Mouse (Mus musculus): ENCODE results near the gene Asphd2.

The Asphd2 gene

DNA sequence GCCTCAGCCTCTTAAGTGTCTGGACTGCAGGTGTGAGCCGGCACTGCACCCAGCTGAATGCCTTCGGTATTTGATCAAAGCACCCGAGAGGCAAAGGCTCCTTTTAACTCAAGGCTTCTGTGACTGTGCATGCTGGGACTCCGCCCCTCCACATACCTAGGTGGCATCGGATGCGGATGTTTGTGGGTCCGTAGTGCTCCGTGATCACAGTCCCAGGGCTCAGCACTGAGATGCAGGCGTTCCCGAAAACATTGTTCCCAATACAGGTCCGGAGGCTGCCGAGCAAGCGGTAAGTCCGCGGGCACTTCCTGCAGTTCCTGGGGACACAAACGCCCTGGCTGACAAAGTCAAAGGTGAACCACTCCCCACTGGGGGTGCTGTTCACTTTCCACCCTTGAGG, 3.7 kb downstream of the Asphd2 start:
- no peak for DNase-seq (ENCODE audit: low spot score)

DNA sequence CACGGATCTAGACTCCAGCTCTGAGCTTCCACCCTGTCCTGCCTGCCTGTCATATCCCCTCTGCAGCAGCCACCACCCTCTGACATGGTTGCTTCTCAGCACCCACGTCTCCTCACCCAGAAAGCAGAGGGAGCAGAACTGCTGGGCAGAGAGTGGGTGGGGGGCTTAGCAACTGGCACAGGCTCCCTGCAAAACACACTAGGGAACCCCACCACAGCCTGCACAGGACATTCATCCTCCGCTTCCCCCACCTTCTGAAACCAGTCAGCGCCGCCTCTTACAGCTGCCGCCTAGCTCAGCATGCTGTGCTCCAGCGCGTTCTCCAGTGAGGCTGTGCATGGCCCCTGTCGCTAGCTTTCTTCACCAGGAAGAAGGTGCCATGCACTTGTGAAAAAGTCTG, 5.3 kb downstream of the Asphd2 start:
- no peak for DNase-seq (ENCODE audit: low spot score)

DNA sequence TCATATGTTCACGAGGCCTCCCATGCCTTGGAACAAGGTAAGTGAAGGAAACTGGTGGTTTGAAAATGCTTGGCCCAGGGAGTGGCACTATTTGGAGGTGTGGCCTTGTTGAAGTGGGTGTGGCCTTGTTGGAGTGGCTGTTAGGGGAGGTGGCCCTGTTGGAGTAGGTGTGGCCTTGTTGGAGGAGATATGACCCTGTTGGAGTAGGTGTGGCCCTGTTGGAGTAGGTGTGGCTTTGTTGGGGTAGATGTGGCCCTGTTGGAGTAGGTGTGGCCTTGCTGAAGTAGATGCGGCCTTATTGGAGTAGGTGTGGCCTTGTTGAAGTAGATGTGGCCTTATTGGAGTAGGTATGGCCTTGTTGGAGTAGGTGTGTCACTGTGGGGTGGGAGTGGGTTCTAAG, 8.7 kb downstream of the Asphd2 start:
- DNase-seq (ENCODE audit: low spot score): no peak

DNA sequence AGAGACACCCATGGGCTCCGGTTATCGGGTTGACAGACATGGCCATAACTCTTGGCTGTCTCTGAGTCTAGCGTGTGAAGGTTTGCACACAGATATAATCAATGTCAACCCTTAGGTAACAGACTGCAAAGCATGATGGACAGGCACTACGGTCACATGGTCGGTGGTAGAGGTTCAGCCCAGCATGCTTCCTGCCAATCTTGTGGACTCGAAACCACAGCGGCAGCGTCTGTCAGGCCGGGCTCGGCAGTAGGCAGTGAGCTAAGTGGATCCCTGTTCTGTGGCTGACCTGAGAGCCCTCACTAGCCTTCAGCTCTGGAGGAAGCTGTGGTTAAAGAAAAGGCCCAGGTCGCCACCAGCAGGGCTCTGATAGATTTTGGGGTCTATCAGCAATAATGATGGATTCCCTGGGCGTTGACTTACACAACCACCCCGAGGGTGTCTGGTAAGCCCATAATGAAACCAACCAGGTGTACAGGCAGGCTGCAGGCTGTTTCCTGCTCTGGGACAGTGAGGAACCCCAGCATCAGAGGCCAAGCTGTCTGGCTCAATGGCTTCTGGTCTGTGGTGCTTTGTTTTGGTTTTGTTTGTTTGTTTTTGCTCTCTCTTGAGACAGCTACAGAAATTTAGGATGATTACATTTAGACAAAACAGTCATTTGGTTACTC, 9.7 kb downstream of the Asphd2 start:
- no peak for DNase-seq (ENCODE audit: low spot score)

DNA sequence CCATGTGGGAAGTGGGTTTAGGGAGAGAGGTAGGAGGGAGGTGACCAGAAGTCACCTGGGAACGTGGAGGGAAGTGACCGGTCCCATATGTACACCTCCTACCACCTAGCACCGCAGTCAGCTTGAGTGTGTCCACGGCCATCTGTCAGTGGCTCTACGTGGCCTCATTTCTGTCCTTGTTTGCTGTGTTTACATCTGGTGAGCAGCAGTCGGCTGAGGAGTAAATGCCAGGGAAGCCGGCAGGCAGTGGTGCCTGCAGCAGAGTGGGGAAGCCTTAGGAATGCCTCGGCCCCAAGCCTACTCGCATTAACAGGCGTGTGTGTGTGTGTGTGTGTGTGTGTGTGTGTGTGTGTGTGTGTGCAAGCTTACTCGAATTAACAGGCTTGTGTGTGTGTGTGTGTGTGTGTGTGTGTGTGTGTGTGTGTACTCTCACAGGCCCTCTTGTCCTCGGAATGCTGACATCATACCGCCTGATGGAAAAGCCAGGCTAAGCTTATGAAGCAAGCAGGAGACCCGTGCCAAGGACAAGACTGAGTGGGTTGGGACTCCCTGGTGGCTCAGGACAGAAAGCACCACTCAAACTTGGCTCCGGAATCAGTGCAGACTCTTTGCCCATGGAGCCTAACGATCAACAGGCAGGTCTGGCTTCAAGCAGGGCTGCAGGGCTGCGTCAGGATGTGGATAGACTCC, 11.9 kb downstream of the Asphd2 start:
- DNase-seq (ENCODE audit: low spot score): no peak

DNA sequence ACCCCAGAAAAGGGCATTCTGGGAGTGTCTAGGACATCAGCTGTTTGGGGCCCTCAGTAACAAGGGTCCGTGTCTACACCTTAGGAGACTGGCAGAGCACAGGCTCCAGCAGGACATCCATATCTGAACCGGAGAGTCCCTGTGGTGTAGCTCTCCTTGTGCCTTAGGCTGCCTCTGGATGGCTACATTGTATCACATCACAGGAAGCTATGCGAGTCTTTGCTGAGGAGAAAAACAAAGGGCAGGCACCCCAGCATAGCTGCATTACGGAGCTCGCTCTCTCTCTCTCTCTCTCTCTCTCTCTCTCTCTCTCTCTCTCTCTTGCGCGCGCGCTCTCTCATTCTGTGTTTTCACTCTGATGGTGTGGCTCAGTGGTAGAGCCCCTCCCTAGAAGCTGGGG, 12.6 kb downstream of the Asphd2 start:
- no peak for DNase-seq (ENCODE audit: low spot score)

DNA sequence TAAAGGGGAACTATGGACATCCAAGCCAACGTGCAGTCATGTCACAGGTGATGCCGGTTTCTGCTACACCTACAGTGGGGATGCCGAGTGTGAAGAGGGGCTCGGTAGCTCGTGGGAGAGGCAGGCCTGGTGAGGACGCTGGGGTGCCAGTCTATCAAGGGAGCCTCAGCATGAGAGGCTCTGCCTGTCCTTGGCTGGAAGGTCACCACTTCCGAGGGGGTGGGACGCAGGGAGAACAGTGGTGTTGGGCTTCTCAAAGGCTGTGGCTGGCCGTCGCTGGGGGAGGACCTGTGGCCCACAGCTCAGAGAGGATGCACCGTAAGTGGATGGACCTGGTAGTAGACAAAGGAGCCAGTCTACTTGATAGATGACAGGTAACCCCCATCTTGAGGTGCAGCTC, 13.5 kb downstream of the Asphd2 start:
- DNase-seq (ENCODE audit: low spot score): no peak

DNA sequence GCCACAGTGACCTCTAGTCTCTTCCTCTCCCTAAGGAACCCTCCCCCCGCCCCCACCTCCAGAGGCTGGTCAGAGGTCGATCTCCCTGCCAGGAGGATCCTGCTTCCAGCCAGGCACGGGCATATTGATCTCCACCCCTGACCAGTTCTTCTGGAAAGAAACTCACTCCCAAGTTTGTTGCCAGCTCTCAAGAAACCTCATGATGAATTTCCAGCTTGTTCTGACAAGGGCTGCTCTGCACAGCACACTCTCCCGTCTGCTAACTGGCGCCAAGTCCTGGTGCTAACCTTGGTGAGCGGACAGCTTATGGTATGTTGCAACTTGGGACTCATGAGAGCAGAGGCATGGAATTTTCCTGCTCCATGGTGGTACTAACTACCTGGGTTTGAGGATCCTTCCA, 15.9 kb downstream of the Asphd2 start:
- no peak for DNase-seq (ENCODE audit: low spot score)

DNA sequence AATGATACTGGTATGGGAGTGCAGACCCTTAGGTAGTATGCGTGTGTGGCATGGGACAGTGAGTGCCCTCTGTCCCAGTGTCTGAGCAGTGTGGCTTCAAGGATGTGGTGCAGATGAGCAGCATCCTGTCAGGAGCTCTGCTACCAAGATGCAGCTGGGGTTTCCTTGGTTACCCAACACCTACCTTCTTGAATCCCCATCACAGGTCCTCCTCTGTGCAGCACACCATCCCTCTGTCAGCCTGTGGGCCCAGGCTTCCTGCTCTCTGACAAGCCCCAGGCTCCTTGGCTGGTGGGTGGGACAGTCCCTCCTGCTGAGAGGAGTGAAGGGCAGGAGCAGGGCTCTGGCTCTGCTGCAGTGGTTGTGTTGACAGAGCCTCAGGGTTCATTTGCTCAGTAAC, 17.3 kb downstream of the Asphd2 start:
- no peak for DNase-seq (ENCODE audit: low spot score)

DNA sequence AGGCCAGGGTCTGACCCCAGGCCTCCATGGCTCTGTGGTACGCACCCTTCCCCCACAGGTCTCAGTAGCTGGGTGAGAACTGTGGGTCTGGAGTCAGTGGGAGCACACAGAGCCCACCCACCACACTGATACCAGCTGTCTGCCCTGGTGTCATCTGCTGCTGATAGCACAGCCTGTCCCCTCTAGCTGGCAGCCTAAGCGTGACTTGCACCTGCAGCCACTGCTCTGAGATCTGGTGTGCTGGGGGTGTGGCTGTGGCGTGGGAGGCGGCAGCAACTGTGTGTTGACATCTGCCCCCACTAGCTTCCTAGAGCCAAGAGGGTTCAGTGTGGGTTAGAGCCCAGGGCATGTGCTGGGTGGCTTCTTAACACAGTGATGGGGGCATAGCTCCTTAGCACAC, 18.6 kb downstream of the Asphd2 start:
- no peak for DNase-seq (ENCODE audit: low spot score)

DNA sequence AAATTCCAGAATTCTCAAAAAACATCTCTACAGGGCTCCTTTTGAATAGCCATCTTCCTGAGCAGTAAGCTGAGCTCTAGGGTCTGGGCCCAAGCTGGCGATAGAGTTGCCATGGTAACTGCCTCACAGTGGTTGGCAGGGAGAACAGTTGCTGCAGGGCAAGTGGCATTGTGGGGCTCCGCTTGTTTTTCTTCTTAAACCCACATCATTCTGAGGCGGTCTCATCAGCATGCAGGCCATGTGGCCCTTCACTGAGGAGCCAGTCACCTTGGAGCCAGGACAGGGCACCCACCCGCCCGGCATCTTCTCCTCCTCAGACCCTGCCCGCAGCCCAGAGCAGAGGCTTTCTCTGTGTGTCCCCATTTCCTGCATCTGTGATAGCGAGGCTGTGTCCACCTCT, 22.7 kb downstream of the Asphd2 start:
- no peak for DNase-seq (ENCODE audit: low spot score)

DNA sequence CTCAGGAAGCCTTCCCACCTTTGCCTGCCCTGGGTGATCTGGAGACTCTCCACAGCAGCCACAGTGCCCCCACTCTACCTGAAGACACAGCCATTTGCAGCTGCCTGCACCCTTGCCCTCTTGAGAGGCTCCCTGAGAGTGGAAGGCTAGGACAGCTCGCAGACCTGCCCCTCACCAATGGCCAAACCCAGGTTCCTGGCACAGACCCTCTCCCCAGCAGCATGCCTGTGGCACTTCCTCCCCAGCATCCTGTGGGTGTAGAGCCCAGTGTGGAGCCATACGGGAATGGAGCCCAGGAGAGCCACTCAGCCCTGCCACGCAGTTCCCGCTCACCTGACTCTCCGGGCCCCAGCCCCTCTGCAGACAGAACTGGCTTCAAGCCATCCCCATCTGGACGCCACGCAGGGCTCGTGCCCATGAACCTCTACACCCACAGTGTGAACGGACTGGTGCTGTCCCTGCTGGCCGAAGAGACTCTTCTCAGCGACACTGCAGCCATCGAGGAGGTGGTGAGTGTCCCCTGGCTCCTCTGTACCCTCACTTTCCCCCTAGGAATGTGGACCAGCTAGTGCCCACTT, 24.3 kb downstream of the Asphd2 start:
- DNase-seq (ENCODE audit: low spot score): no peak

DNA sequence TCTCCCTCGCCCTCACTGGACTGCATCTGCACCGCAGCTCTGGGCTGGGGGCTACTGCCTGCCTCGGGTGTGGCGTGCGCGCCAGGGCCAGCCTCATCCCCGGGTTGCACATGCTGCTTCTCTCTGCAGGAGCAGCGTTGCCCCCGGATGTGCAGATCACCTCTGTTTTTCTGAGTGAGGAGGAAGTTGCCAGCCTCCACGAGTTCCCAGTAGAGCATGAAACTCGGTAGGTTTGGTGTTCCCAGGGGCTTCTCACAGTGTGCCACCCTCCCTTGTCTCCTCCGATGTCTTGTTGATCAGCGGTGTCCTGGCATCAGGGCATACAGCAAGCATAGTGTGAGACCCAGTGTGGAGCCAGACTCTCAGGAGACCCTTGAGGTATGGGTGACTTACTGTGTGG, 25.3 kb downstream of the Asphd2 start:
- DNase-seq (ENCODE audit: low spot score): no peak

DNA sequence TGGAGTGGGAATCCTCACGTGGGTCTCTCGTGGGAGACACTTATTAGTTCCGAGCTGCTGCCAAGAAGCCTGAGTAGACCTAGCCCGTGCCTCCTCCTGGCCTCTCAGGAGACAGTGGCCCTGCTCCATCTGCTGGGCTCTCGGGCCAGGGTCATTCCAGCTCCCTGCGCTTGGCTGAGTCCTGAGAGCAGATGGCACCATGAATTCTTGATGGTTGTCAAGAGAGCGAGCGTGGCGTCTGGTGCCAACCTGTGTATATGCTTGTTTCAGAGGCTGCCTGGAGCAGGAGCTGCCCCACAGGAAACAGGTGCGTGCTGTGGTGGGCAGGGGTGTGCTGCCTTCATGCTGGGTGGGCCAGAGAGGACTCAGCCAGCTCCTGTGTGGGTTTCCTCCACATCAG, 26.0 kb downstream of the Asphd2 start:
- DNase-seq (ENCODE audit: low spot score): no peak

DNA sequence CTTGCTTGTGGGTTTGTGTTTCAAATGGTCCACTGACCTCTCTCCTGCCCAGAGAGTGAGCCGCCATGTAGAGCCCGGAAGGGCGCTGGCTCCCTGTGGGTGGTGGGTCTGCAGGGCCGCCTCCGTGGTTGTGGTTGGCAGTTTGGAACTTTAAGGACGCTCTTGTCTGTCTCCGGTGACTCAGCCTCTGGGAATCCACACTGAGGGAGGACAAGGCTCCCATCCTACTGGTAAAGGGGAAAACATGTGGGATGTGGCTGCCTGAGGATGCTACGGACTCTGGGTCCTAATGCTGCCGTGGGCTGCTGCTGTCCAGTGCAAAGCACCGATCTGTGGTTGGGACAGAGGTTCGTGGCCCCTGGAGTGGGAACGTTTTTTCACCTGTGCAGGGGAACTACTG, 26.7 kb downstream of the Asphd2 start:
- no peak for DNase-seq (ENCODE audit: low spot score)

DNA sequence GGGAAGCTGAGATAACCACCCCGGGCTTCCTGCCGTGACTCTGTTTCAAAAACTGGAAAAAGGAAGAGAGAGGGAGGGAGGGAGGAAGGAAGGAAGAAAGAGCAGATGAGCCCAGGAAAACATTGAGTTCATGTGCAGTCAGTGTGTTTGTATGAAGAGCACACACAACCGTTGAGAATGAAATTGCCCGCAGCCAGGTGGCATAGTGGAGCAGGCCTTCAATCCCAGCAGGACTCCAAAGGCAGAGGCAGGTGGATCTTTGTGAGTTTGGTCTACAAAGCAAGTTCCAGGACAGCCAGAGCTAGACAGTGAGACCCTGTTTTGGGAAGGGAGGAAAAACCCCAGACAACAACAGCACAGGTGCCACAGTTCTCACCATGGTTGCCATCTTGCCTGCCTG, 27.3 kb downstream of the Asphd2 start:
- no peak for DNase-seq (ENCODE audit: low spot score)

DNA sequence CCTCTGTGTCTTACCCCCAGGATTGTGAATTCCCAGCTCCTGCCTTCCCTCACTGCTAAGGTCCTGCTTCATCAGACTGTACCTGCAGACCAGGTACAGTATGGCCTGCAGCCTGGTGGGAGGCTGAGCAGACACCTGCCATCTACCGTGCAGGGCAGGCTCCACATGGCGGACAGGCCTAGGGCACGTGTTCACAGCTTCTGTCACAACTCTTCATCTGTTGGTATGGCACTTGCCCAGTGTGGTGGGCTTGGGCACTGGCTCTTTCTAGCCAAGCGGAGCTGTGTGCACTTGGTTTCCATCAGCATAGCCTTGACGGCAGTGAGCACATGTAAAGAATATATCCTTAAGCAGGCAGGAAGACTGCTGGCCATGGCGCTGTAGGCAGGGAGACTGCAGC, 27.8 kb downstream of the Asphd2 start:
- DNase-seq (ENCODE audit: low spot score): no peak

DNA sequence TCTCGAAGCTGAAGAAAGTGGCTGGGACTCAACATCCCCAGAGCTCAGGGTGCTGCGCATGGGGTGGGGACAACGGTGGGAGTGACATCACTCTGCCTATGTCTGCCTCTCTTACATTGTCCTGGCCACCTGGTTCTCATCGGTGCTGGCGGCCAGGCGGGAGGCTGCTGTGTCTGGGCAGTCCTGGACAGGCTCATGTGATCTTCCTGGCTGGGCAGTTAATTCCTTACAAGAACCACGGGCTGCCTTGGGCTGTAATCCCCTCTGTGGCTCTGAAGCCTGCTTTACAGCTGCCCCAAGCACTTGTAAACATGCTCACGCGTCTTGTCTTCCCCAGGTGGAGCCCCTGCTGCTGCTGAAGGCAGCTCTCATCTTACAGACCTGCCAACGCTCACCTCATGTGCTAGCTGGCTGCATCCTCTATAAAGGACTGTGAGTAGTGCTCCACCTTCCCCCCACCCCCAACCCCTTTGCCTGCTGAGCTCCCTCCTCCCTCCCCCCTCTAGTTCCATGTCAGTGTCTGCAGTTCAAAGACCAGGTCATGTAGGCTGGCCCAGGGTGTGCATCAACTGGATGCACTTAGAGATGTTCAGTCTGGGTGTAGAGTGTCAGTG, 30.4 kb downstream of the Asphd2 start:
- no peak for DNase-seq (ENCODE audit: low spot score)

DNA sequence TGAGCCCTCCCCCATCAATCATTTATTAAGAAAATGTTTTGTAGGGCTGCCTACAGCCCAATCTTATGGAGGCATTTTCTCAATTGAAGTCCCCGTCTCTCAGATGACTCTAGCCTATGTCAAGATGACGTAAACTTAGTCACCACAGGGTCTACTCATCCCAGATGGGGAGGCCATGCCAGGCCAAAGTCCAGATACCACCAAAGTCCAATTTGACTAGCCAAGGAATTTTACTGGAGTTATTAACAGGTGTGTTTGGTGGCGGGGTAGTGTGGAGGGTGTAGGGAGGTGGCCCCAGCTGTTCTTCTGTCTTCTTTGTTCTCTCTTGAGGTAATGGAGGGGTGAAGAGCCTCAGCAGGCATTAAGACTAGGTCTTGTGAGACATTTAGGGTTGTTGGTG, 34.6 kb downstream of the Asphd2 start:
- DNase-seq (ENCODE audit: low spot score): no peak

DNA sequence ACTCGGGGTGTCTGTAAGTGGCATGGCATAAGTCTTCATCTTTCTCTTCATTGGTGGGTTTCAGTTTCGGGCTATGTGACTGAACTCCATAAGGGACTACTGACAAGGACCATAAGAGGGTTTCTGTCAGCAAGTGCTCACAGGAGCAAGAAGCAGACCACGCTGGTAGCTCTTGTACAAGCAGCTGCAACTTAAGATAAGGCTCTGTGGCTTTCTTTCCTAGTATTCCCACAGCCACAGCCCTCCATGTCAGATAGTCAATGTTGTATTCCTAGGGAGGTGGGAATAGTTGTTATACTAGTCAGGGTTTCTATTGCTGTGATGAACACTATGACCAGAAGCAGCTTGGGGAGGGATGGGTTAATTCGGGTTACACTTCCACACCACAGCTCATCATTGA, 35.1 kb downstream of the Asphd2 start:
- no peak for DNase-seq (ENCODE audit: low spot score)

DNA sequence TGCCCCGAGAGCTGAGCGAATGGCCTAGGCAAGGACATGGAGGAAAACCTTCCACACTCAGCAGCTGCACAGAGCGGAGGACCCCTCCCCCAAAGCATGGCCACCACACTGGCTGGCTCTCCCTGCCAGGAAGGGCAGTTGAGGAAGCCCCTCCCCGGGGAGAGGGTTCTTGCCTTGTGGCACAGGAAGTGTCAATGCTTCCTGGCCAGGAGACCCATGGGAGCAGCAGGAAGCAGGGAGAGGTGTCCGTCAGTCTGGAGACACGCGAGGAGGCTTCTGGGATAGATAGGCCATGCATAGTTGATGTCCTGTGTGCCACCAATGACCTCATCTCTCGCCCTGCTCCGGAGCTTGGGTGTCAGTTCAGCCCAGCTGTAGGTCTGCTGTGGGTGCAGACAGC, 38.3 kb downstream of the Asphd2 start:
- no peak for DNase-seq (ENCODE audit: low spot score)

DNA sequence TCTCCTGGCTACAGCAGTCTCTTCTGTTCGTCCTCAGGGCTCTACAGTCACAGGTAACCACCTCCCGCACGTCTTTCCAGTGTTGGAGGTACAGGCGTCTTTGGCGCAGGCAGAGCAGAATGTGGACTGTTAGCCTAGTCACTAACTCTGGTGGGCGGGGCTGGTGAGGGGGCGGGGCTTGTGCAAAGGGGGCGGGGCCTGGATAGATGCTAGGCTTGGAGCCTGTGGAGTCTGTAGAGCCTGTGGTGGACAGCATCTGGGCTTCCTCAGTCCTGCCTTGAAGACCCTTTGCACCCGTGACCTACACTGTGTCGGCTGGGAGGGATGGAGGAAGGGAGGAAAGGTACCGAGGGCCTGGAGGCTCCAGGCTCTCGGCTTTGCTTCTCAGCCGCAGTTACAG, 38.8 kb downstream of the Asphd2 start, which contains the start of gene Gm6583:
TSS of gene Gm6583 (minus strand) at position 124 of the 400 bp plus-strand sequence.
- DNase-seq (ENCODE audit: low spot score): no peak

DNA sequence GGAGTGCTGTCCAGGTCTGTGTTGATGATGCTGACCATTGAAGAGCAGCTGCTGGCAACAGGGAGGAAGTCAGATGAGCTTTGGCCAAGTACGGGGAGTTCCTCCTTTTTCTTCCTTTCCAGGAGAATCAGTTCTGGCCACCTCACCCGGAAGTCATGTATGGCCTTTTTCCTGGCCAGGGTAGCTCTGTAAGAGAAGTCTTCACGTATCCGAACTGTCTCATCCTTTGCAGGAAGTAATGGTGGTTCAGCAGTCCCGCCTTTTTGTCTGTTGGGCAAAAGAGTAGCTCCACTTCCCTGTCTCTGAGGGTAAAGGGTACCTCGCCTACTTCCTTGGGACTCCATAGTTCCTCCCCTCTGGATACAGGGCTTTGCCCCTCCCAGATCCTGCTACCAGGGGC, 39.2 kb downstream of the Asphd2 start:
- no peak for DNase-seq (ENCODE audit: low spot score)

All from ovary, postnatal 10 days (tissue).